Mouse (Mus musculus) embryonic facial prominence, embryonic 11.5 days (tissue): ENCODE results near the gene Pcx. TPM values are rescaled to one million over a fixed set of nuclear protein-coding genes. Genes with fewer than 3 reads are reported as not detected.
"Not testable (repeated sequence)": the region's sequence is repeated elsewhere in the genome, so short reads cannot be mapped to it uniquely, and the experiment has no call there.

Experiments used
- ATAC-seq: fragments of 200-750 bp; cut with Nextera tagmentation; replicated peaks from 2 replicates; pipeline ENCODE4 v1.8.0; 2017; ENCODE audit warnings: low read depth; ENCODE audit not compliant: insufficient number of reproducible peaks, low FRiP score, low TSS enrichment
- DNase-seq: peaks from one replicate; pipeline ENCODE4 v3.0.0-alpha.2; 2015; ENCODE audit warnings: low spot score
- H3K27ac ChIP-seq: fragments of 300-500 bp; sonication (generic); replicated peaks from 2 replicates; pipeline ENCODE4 v1.5.1; 2014; ENCODE audit warnings: mild to moderate bottlenecking, low read depth, low read length, control low read depth
- H3K27me3 ChIP-seq: fragments of 300-500 bp; sonication (generic); 2 replicates; pipeline ENCODE4 v1.6.1; 2014; ENCODE audit warnings: mild to moderate bottlenecking, low read length, moderate library complexity, mixed read lengths; ENCODE audit not compliant: control insufficient read depth, insufficient read depth
- H3K36me3 ChIP-seq: fragments of 300-500 bp; sonication (generic); replicated peaks from 2 replicates; pipeline ENCODE4 v1.6.1; 2014; ENCODE audit warnings: low read depth, mild to moderate bottlenecking, low read length, moderate library complexity, mixed read lengths; ENCODE audit not compliant: control insufficient read depth, insufficient read depth
- H3K4me1 ChIP-seq: fragments of 300-500 bp; sonication (generic); 2 replicates; pipeline ENCODE4 v1.6.1; 2014; ENCODE audit warnings: low read length, mixed read lengths; ENCODE audit not compliant: control insufficient read depth, insufficient read depth
- H3K4me2 ChIP-seq: fragments of 300-500 bp; sonication (generic); 2 replicates; pipeline ENCODE4 v1.6.1; 2014; ENCODE audit warnings: low read depth, mild to moderate bottlenecking, control low read depth, low read length, moderate library complexity
- H3K4me3 ChIP-seq: fragments of 300-500 bp; sonication (generic); 2 replicates; pipeline ENCODE4 v1.5.1; 2014; ENCODE audit warnings: low read depth, low read length, control low read depth
- H3K9ac ChIP-seq: fragments of 300-500 bp; sonication (generic); replicated peaks from 2 replicates; pipeline ENCODE4 v1.6.1; 2014; ENCODE audit warnings: mild to moderate bottlenecking, control low read depth, low read length
- H3K9me3 ChIP-seq: fragments of 300-500 bp; sonication (generic); replicated peaks from 2 replicates; pipeline ENCODE4 v1.6.1; 2016; ENCODE audit warnings: mild to moderate bottlenecking, low read length, inconsistent platforms, mixed read lengths; ENCODE audit not compliant: control insufficient read depth
- WGBS: fragments of 180-500 bp; shearing (Covaris S2); extraction: QIAGEN DNeasy Blood & Tissue Kit; methylation state at CpG from one replicate; pipeline ENCODE4 v1.1.7; 2014; 5-methylcytosine and 5-hydroxymethylcytosine counted together
- polyA plus RNA-seq: library from polyadenylated mRNA; unstranded; fragments of >200 nt; fragmentation: Nextera tagmentation; extraction: Ambion mirVana; gene quantifications from 2 replicates; pipeline ENCODE4 v1.2.1, GENCODE M21; 2014

Pcx gene
- polyA plus RNA-seq, 1 experiment from 2014 or later, result 15.4 TPM

GRCm38 (mm10) chr19:4578799-4579198 lies 68.5 kb downstream of the Pcx start:
- no peak overlapping the region for H3K4me2 ChIP-seq
- ATAC-seq, result no peak
- no peak for DNase-seq
- no peaks in the 10 kb centered on the region for H3K9me3 ChIP-seq
- no peaks in the 10 kb centered on the region for H3K4me1 ChIP-seq
- 61% methylated on average over 2 of the region's 2 CpGs for WGBS
- H3K9ac ChIP-seq, result no peak overlapping the region
- no peak overlapping the region for H3K4me3 ChIP-seq
- no peaks in the 10 kb centered on the region for H3K27me3 ChIP-seq
- no peaks in the 10 kb centered on the region for H3K36me3 ChIP-seq
- no peak overlapping the region for H3K27ac ChIP-seq

- DNase-seq (no peak), ATAC-seq (no peak)
- Histone ChIP-seq H3K27me3 (no peaks in the 10 kb centered on the region), H3K9me3 (no peaks in the 10 kb centered on the region), H3K4me1 (no peaks in the 10 kb centered on the region), H3K9ac (no peak overlapping the region), H3K4me3 (no peak overlapping the region), H3K27ac (no peak overlapping the region), H3K36me3 (no peaks in the 10 kb centered on the region), H3K4me2 (no peak overlapping the region)
- WGBS, result 75% methylated on average over 5 of the region's 5 CpGs
These were observed 69.0 kb downstream of the Pcx start for GRCm38 (mm10) chr19:4579296-4579695.

- Histone ChIP-seq H3K9me3 (no peaks in the 10 kb centered on the region), H3K4me3 (no peak overlapping the region), H3K4me2 (no peak overlapping the region), H3K27me3 (no peaks in the 10 kb centered on the region), H3K27ac (no peak overlapping the region), H3K36me3 (no peaks in the 10 kb centered on the region), H3K9ac (no peak overlapping the region), H3K4me1 (no peaks in the 10 kb centered on the region)
- WGBS, result 72% methylated on average over 2 of the region's 2 CpGs
- ATAC-seq (no peak), DNase-seq (no peak)
These were observed 73.6 kb downstream of the Pcx start for GRCm38 (mm10) chr19:4583856-4584255.

DNA sequence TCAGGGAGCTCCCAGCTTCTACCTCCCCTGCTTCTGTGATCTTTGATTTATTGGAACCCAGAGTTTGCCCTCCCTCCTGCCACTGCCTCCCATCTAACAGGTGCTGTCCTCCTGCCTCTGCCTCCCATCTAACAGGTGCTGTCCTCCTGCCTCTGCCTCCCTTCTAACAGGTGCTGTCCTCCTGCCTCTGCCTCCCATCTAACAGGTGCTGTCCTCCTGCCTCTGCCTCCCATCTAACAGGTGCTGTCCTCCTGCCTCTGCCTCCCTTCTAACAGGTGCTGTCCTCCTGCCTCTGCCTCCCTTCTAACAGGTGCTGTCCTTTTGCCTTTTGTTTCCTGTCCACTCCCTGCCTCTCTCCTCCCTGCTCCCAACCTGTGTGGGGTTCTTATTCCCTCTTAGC lies 76.5 kb downstream of the Pcx start:
- not testable (repeated sequence) for H3K27me3 ChIP-seq, H3K27ac ChIP-seq, H3K4me2 ChIP-seq, H3K9ac ChIP-seq, DNase-seq, H3K4me1 ChIP-seq, H3K36me3 ChIP-seq, H3K9me3 ChIP-seq, ATAC-seq, H3K4me3 ChIP-seq

DNA sequence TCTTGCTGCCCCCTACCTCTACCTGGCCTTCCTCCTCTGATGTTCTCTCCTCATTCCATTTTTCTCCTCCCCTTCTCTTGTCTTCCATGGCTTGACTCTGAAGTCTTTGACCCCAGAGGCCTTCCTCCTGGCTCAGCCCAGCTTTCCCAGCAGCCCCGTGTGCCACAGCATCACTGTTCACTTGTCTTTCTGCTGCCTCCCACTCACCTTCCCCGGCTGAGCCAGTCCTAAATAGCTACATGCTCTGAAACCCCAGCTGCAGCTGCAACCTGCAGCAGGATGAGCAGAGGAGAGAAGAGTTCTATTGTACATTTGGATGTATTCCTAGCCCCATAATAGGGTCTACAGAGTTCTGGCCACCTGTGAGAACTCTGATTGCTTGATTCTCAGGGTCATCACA lies 77.2 kb downstream of the Pcx start:
- 55% methylated on average over 2 of the region's 2 CpGs for WGBS
- no peak overlapping the region for H3K9ac ChIP-seq
- no peak overlapping the region for H3K4me3 ChIP-seq
- H3K4me2 ChIP-seq, result no peak overlapping the region
- H3K27ac ChIP-seq, result no peak overlapping the region
- no peaks in the 10 kb centered on the region for H3K9me3 ChIP-seq
- H3K36me3 ChIP-seq, result no peaks in the 10 kb centered on the region
- DNase-seq (no peak), ATAC-seq (no peak)
- H3K4me1 ChIP-seq, result no peaks in the 10 kb centered on the region
- H3K27me3 ChIP-seq, result no peaks in the 10 kb centered on the region

DNA sequence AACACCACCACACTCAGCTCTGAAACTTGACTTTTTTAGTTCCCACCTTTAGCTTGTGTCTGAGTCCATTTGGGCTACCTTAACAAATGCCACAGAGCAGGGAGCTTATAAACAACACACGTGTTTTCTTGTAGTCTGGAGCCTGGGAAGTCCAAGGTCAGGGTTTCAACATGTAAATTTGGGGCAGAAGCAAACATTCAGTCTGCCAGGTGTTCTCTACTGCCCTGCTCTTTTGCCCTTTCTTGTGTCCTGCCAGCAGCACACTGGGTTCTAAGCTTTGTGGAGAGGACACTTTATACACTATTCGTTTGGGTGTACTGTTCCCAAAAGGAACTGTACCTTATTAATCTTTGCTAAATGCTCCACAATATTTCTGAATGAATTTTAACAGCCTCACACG lies 78.2 kb downstream of the Pcx start:
- no peak for ATAC-seq
- H3K4me1 ChIP-seq, result no peaks in the 10 kb centered on the region
- WGBS, result 71% methylated on average over 3 of the region's 3 CpGs

DNA sequence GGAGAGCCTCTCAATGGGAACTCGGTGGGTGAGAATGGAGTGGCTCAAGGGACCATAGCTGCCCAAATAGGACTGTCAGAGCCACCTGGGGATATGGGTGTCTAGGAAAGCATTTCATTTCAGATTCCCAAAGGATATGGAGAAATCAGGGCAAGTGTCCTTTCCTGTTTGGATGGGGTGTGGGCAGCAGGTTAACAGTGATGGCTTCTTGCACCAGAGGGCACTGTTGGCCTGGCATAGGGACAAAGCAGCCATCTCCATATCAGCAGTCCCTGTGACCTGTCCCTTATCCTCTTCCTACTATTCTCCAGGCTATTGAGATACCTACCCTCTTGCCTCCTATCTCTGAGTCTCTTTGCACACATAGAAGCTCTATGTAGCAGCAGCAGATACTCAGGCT lies 78.8 kb downstream of the Pcx start:
- Histone ChIP-seq H3K36me3 (no peaks in the 10 kb centered on the region), H3K9ac (no peak overlapping the region), H3K9me3 (no peaks in the 10 kb centered on the region), H3K27me3 (no peaks in the 10 kb centered on the region), H3K4me3 (no peak overlapping the region), H3K4me2 (no peak overlapping the region), H3K4me1 (no peaks in the 10 kb centered on the region), H3K27ac (no peak overlapping the region)
- ATAC-seq, result no peak
- WGBS, result 77% methylated on average over 1 of the region's 1 CpGs
- DNase-seq, result no peak

More for the DNA sequence above, 78.2 kb downstream of the Pcx start:
- no peak overlapping the region for H3K9ac ChIP-seq
- H3K4me3 ChIP-seq, result no peak overlapping the region
- H3K27me3 ChIP-seq, result no peaks in the 10 kb centered on the region
- no peaks in the 10 kb centered on the region for H3K36me3 ChIP-seq
- DNase-seq, result no peak
- H3K27ac ChIP-seq, result no peak overlapping the region
- H3K4me2 ChIP-seq, result no peak overlapping the region
- H3K9me3 ChIP-seq, result no peaks in the 10 kb centered on the region

DNA sequence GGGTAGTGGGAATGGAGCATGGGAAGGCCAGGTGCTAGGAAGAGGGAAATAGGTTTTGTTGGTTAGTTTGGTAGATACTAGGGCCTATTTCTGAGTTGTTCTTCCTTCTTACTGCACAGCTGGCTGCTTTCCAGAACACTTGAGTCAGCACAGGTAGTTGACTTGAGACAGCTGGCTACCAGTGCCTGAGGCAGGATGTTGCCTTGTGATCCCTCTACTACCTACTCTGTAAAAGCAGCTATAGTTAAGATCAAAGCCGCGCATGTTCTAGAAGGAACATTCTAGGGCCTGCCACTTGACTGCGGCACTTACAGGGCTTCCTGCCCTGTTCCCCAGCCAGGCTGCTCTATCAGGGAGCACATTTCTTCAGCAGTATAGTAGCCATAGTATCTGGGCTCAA lies 79.8 kb downstream of the Pcx start:
- no peak overlapping the region for H3K4me3 ChIP-seq
- ATAC-seq, result no peak
- no peak overlapping the region for H3K27ac ChIP-seq
- H3K4me1 ChIP-seq, result no peaks in the 10 kb centered on the region
- no peak for DNase-seq
- H3K9me3 ChIP-seq, result no peaks in the 10 kb centered on the region
- H3K4me2 ChIP-seq, result no peak overlapping the region
- no peaks in the 10 kb centered on the region for H3K36me3 ChIP-seq
- H3K27me3 ChIP-seq, result no peaks in the 10 kb centered on the region
- no peak overlapping the region for H3K9ac ChIP-seq
- 84% methylated on average over 3 of the region's 3 CpGs for WGBS
